Mouse (Mus musculus) heart, embryonic 11.5 days (tissue): ENCODE results near the gene Sgms1. TPM values are rescaled to one million over a fixed set of nuclear protein-coding genes. Genes with fewer than 3 reads are reported as not detected.

Experiments used
- ATAC-seq: fragments of 200-750 bp; cut with Nextera tagmentation; replicated peaks from 2 replicates; pipeline ENCODE4 v1.8.0; 2017; ENCODE audit warnings: moderate library complexity; ENCODE audit not compliant: insufficient number of reproducible peaks, low FRiP score, low TSS enrichment
- H3K27ac ChIP-seq: fragments of 300-500 bp; sonication (generic); 2 replicates; pipeline ENCODE4 v1.5.1; 2014; ENCODE audit warnings: mild to moderate bottlenecking, low read depth, low read length
- H3K27me3 ChIP-seq: fragments of 300-500 bp; sonication (generic); 2 replicates; pipeline ENCODE4 v1.6.1; 2014; ENCODE audit warnings: mild to moderate bottlenecking, low read length, mixed read lengths; ENCODE audit not compliant: control insufficient read depth, insufficient read depth
- H3K36me3 ChIP-seq: fragments of 300-500 bp; sonication (generic); 2 replicates; pipeline ENCODE4 v1.6.1; 2014; ENCODE audit warnings: mild to moderate bottlenecking, low read length, moderate library complexity, mixed read lengths; ENCODE audit not compliant: control insufficient read depth, insufficient read depth
- H3K4me1 ChIP-seq: fragments of 300-500 bp; sonication (generic); 2 replicates; pipeline ENCODE4 v1.6.1; 2014; ENCODE audit warnings: low read length; ENCODE audit not compliant: control insufficient read depth, insufficient read depth
- H3K4me2 ChIP-seq: fragments of 300-500 bp; sonication (generic); 2 replicates; pipeline ENCODE4 v1.6.1; 2014; ENCODE audit warnings: mild to moderate bottlenecking, moderate library complexity
- H3K4me3 ChIP-seq: fragments of 300-500 bp; sonication (generic); 2 replicates; pipeline ENCODE4 v1.5.1; 2014; ENCODE audit warnings: low read depth, low read length
- H3K9ac ChIP-seq: fragments of 300-500 bp; sonication (generic); 2 replicates; pipeline ENCODE4 v1.6.1; 2014; ENCODE audit warnings: mild to moderate bottlenecking, low read depth, low read length, moderate library complexity
- H3K9me3 ChIP-seq: fragments of 300-500 bp; sonication (generic); replicated peaks from 2 replicates; pipeline ENCODE4 v1.6.1; 2016; ENCODE audit warnings: low read length; ENCODE audit not compliant: control insufficient read depth
- WGBS: fragments of 180-500 bp; shearing (Covaris S2); extraction: QIAGEN DNeasy Blood & Tissue Kit; methylation state at CpG from one replicate; pipeline ENCODE4 v1.1.7; 2014; ENCODE audit not compliant: insufficient replicate concordance; 5-methylcytosine and 5-hydroxymethylcytosine counted together
- polyA plus RNA-seq: library from polyadenylated mRNA; unstranded; fragments of >200 nt; fragmentation: Nextera tagmentation; extraction: Ambion mirVana; gene quantifications from 2 replicates; pipeline ENCODE4 v1.2.1, GENCODE M21; 2014

The Sgms1 gene
- polyA plus RNA-seq, 1 experiment from 2014 or later = 36.8 TPM

DNA sequence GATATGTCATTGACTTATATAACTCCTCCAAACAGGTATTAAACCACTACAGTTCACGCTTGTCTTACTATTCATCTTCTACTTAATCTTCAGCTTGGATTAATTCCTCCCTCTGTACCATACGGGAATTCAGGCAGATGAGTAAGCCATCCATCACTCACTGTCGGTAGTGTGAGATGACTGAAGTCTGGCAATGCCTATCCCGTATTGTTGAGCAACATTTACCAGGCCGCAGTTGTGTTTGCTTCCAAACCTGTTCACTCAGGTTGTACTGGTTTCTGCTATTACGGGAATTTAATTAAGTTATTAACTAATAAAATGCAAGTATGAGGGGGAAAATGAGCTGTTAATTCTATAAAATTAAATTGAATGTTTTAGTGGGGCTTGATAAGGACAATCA lies 199.6 kb downstream of the Sgms1 start:
- no peak for ATAC-seq
- 86% methylated on average over 6 of the region's 6 CpGs for WGBS
- Histone ChIP-seq H3K27me3 (no peaks in the 10 kb centered on the region), H3K9ac (no peak overlapping the region), H3K4me2 (no peak overlapping the region), H3K36me3 (no peaks in the 10 kb centered on the region), H3K4me1 (peaks cover 39% of the 10 kb centered on the region), H3K9me3 (no peaks in the 10 kb centered on the region), H3K27ac (no peak overlapping the region), H3K4me3 (no peak overlapping the region)

DNA sequence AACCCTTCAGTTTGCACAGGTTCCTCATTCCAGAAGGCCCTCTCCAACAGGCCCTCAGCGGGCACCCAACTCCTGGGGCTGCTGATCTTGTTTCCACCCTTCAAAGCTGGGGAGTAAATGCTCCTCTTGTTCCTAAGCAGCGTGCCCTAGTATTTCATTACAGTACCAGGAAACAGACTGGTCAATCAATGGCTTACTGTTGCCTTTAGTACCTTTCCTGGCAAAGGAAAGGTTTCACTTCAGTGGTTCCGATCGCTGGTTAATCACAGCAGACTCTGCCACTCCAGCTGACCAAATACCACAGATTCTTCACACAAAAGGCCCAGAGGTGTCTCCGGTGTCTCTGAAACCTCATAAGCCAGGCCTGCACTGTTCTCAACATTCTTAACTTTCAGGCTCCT lies 200.5 kb downstream of the Sgms1 start:
- WGBS = 52% methylated on average over 5 of the region's 5 CpGs
- no peak for ATAC-seq
- Histone ChIP-seq H3K9ac (no peak overlapping the region), H3K4me3 (no peak overlapping the region), H3K9me3 (no peaks in the 10 kb centered on the region), H3K27me3 (no peaks in the 10 kb centered on the region), H3K36me3 (no peaks in the 10 kb centered on the region), H3K27ac (0 out of 2 replicates have a peak overlapping the region, but pooled peaks have one; percentile 3), H3K4me2 (no peak overlapping the region), H3K4me1 (peaks cover 35% of the 10 kb centered on the region)

DNA sequence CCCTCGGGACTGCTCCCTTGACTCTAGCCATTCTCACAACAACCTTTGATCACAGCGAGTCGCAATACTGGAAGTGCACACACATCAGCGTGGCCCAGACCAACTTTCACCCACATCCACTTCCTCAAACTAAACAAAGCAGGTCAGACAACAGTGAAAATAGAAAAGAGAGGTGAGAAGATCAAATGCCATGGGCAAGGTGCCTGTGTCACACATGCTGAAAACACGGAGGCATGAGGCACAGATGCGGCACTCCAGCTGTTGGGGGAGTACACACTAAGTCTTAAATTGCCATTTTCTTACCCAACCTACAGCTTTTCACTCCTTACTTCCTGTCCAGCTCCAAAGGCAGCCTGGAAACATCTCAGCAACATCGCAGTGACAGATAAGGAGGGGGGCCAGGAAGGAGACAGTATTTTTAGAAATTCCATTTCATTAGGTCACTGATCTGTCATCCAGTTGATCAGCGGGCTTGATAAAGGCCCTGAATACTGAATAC lies 202.9 kb downstream of the Sgms1 start:
- 51% methylated on average over 8 of the region's 8 CpGs for WGBS
- H3K27ac ChIP-seq = peak overlapping the region; percentile 16
- ATAC-seq = no peak
- H3K9me3 ChIP-seq = no peaks in the 10 kb centered on the region
- no peak overlapping the region for H3K9ac ChIP-seq
- no peak overlapping the region for H3K4me3 ChIP-seq
- no peaks in the 10 kb centered on the region for H3K27me3 ChIP-seq
- peaks cover 41% of the 10 kb centered on the region for H3K4me1 ChIP-seq
- no peak overlapping the region for H3K4me2 ChIP-seq
- no peaks in the 10 kb centered on the region for H3K36me3 ChIP-seq

DNA sequence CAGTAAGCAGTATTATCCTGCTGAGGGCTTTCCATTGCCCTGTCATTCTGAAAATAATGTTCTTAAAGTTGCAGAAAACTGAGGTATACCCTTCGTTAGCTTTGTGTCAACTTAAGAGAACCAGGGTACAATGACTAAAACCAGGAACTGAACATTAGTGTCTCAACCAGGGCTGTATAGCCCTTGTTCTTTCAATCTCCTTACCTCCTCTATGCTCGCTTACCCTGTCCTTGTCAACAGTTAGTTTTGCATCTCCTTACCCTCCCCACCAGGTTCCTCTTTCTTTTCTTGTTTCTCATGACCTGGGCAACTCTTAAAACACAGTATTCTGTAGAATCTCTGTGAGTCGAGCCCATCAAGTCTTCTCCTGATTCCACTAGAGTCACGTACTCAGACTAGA lies 206.5 kb downstream of the Sgms1 start:
- no peaks in the 10 kb centered on the region for H3K36me3 ChIP-seq
- no peaks in the 10 kb centered on the region for H3K27me3 ChIP-seq
- H3K27ac ChIP-seq = no peak overlapping the region; the same call in 1 of the 2 replicates
- H3K9me3 ChIP-seq = no peaks in the 10 kb centered on the region
- H3K9ac ChIP-seq = no peak overlapping the region
- peaks cover 58% of the 10 kb centered on the region for H3K4me1 ChIP-seq
- ATAC-seq = no peak
- no peak overlapping the region for H3K4me2 ChIP-seq
- no peak overlapping the region for H3K4me3 ChIP-seq
- 91% methylated on average over 4 of the region's 4 CpGs for WGBS

DNA sequence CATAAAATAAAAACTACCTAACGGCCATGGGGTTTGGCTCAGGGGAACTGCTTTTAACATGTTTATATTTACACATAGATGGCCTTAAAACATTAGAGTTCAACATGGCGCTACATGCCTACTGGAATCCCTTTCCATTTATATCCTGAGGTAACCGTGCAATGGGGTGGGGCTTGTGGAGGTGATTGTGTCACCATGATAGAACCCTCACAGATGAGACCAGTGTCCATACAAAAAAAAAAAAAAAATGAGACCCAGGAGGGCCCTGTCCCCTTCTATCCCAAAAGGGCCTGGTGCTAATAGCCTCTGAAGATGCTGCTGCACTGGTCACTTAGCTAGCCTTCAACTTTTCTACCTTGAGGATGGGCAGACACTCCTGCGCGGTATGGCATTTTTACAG lies 207.0 kb downstream of the Sgms1 start:
- no peaks in the 10 kb centered on the region for H3K36me3 ChIP-seq
- H3K9me3 ChIP-seq = no peaks in the 10 kb centered on the region
- ATAC-seq = no peak
- H3K4me3 ChIP-seq = no peak overlapping the region
- H3K27me3 ChIP-seq = no peaks in the 10 kb centered on the region
- no peak overlapping the region for H3K9ac ChIP-seq
- H3K4me1 ChIP-seq = peaks cover 56% of the 10 kb centered on the region
- WGBS = 77% methylated on average over 5 of the region's 5 CpGs
- peak overlapping the region; percentile 91 for H3K27ac ChIP-seq
- no peak overlapping the region for H3K4me2 ChIP-seq

DNA sequence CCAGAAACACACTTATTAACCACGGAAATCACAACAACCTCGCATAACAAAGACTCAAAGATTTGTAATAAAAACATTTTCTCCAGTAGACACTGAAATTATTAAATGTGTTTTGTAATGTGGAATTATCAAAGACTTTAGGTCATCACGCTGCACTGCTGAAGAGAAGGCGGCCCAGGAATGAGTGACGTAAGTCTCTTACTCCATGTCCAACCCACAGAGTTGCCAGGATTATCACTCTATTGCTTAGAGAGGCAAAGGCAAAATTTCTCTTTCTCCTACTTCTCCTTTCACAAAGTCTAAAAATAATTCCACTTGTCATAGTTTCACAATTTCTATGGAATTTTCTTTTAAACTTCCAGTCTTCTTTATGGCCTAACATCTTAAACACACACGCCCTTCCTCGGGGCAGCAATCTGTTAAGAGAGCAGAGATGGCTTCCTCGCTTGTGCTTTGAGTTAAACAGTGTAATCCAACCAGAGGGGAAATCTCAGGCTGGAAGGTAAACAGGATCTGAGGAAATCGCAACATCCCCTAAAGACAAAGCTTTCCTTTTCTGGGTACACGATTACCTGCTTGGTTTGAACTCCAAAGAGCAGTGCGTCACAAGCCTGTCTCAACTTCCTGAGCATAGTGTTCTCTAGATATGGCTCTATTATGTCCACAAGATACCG lies 207.7 kb downstream of the Sgms1 start:
- ATAC-seq = no peak
- Histone ChIP-seq H3K4me3 (no peak overlapping the region), H3K36me3 (no peaks in the 10 kb centered on the region), H3K9me3 (no peaks in the 10 kb centered on the region), H3K9ac (no peak overlapping the region), H3K27ac (peak overlapping the region; percentile 91), H3K4me2 (peak overlapping the region; percentile 43), H3K4me1 (peaks cover 55% of the 10 kb centered on the region), H3K27me3 (no peaks in the 10 kb centered on the region)
- WGBS = 58% methylated on average over 12 of the region's 12 CpGs

DNA sequence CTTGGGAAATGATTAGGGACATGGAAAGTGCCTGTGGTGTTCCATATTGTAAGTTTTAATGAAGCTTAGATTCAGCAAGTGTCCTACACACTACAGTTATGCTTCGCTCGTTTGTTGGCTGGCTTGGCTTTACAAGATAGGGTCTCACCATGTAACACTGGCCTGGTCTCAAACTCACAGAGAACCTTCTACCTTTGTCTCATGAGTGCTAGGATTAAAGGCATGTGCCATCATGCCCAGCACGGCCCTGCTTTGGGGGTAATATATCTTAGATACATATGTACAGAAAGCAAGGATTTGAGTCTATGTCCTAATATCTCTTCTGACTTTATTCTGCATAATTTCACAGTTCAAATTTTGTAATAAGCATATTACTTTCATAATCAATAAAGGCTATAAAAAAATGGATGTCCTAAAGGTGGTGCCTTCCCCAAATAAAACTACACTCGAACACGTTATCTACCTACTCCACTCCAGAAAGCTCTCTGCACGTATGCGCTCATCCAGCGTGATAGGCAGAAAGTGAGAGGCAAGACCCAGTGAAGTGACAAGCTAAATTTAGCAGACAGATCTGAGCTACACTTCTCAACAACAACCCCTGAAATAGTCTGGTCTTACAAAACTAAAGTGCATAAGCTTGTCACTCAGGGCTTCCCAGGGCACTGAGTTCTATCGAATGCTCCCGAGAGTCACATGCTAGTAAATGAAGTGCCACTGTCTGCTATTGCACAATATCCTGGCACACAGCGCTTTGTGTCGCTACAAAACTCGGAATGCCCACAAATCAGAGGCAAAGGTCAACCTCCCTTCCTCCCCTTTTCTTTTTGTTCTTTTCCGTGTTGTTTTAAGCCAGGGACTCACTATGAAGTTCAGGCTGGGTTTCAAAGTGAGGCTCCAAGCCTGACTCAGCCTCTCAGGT lies 208.5 kb downstream of the Sgms1 start:
- no peaks in the 10 kb centered on the region for H3K27me3 ChIP-seq
- H3K9ac ChIP-seq = no peak overlapping the region
- no peak overlapping the region for H3K4me3 ChIP-seq
- 35% methylated on average over 14 of the region's 14 CpGs for WGBS
- H3K9me3 ChIP-seq = no peaks in the 10 kb centered on the region
- H3K36me3 ChIP-seq = no peaks in the 10 kb centered on the region
- peak overlapping the region; percentile 91 for H3K27ac ChIP-seq
- peak; percentile 80 for ATAC-seq
- peak overlapping the region; percentile 43 for H3K4me2 ChIP-seq
- H3K4me1 ChIP-seq = peaks cover 54% of the 10 kb centered on the region

DNA sequence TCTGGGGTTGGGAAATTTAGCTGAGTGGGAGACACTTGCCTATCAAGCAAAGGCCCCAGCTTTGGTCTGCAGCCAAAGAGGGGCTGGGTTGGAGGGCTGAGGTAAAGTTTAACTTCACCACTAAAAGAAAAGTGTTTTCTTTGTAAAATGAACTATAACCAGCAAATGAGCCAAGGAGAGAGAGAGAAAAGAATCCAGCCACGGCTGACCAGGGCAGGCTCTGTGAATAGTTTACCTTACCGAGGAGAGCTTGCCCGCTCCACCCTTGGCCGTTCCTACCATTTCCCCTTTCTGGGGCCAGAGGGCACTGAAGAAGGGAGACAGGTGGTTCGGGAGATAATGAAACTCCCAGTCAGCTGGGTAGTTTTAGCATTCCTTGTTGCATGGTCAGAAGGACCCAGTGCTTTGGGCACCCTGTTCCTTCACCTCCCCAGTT lies 209.5 kb downstream of the Sgms1 start:
- H3K4me2 ChIP-seq = peak overlapping the region; percentile 49
- peak overlapping the region; percentile 91 for H3K27ac ChIP-seq
- WGBS = 41% methylated on average over 5 of the region's 5 CpGs
- H3K27me3 ChIP-seq = no peaks in the 10 kb centered on the region
- H3K9me3 ChIP-seq = no peaks in the 10 kb centered on the region
- H3K4me3 ChIP-seq = no peak overlapping the region
- H3K36me3 ChIP-seq = no peaks in the 10 kb centered on the region
- H3K9ac ChIP-seq = peak overlapping the region; percentile 70
- ATAC-seq = peak; percentile 80
- H3K4me1 ChIP-seq = peaks cover 54% of the 10 kb centered on the region
